ENCODE assay signal across 8 mouse cellular contexts in the genomic region with DNA sequence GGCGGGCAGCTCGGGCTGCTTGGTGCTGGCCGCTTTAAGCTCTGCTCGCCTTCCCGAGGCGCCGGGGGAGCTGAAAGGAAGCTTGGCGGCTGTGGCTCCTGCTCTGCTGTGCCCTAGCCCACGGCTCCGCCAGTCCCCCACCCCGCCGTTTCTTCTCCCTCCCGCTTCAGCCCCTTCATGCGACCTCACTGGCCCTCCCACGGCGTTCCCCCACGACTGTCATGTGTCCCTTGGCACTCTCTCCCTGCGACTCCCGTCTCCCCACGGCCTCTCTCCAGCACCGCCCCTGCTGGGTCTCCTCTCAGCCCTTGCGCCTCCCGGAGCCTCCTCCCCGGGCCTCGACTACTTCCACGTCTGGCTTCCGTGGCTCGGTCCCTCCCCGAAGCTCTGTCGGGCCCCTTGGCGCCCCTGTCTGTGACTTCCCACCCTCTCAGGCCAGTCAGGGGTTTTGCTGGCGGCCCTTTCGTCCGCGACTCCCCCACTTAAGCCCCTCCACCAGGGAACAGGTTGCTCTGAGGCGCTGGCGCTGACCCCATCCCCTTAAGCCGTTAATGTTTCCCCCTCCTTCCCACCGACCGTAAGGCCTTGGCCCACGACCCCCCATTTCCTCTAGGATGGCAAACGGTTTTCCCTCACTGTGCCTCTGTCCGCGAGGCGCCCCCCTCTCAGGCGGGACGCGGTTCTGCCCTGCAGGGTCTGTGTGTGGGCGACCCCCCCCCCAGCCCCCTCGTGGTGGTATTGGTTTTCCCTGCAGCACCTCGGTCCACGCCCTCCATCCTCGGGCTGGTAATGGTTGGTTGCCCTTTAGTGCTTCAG. TPM values are rescaled to one million over a fixed set of nuclear protein-coding genes. Genes with fewer than 3 reads are reported as not detected.
DNase-seq lines count a peak whose midpoint lies in the region; ATAC-seq lines count a peak whose summit lies in the region.

No protein-coding gene starts in this region.

- H3K9ac ChIP-seq in intestine, embryonic 15.5 days, result peak overlapping the region; percentile 56

- H3K4me1 ChIP-seq in intestine, embryonic 15.5 days (replicated peaks), result no peaks in the 10 kb centered on the region

- no peaks in the 10 kb centered on the region for H3K27me3 ChIP-seq in intestine, embryonic 15.5 days (replicated peaks)

- ATAC-seq in intestine, embryonic 15.5 days, result peak; percentile 84

- H3K36me3 ChIP-seq in intestine, embryonic 15.5 days, result no peaks in the 10 kb centered on the region

- peak overlapping the region; percentile 58 for H3K4me3 ChIP-seq in intestine, embryonic 15.5 days (replicated peaks)

- peak overlapping the region; percentile 74 for H3K4me2 ChIP-seq in intestine, embryonic 15.5 days (replicated peaks)

- H3K9me3 ChIP-seq in intestine, embryonic 15.5 days, result no peaks in the 10 kb centered on the region

- WGBS in intestine, embryonic 15.5 days, result 23% methylated on average over 52 of the region's 53 CpGs

- DNase-seq in ovary, adult 18-20 months (ENCODE audit: low spot score), result peak; percentile 4
- no peak for DNase-seq in ovary, postnatal 14 days (ENCODE audit: low spot score)
- peak; percentile 16 for DNase-seq in c-Kit-positive CD71-positive TER-119-positive erythroid progenitor cells, embryonic 14.5 days (ENCODE audit: low spot score)
- peak; percentile 2 for DNase-seq in gastrocnemius, adult 18-20 months (ENCODE audit: low spot score)
- DNase-seq in lung, postnatal 10 days, result peak; percentile 18
- peak; percentile 22 for DNase-seq in ovary, postnatal 36 days (ENCODE audit: low spot score)
- no peak for DNase-seq in urinary bladder, adult 2 months (ENCODE audit: low spot score)

- peak overlapping the region; percentile 67 for H3K27ac ChIP-seq in intestine, embryonic 15.5 days

RNA-seq across cellular contexts. Expression of a gene that starts 0.8 kb away (rescaled TPM):
- 1 to 10 TPM; 6.0 to 6.3 TPM for total RNA-seq in gastrocnemius, adult 18-20 months (2021)
- 14.7 and 15.1 TPM in 2 replicates for polyA plus RNA-seq in intestine, embryonic 15.5 days (2015; fragmentation: Nextera tagmentation; extraction: Ambion mirVana)
- polyA plus RNA-seq in urinary bladder, adult 2 months (2012; rRNA removed), result 7.2 and 8.1 TPM in 2 replicates

Comparison
In these comparisons a context has a peak if more than half of its experiments do, and no peak if none do; other contexts are left out.
1. DNase-seq: peak in ovary, adult 18-20 months (single experiment), c-Kit-positive CD71-positive TER-119-positive erythroid progenitor cells, embryonic 14.5 days (single experiment), gastrocnemius, adult 18-20 months (single experiment), lung, postnatal 10 days (single experiment) and ovary, postnatal 36 days (single experiment); none in ovary, postnatal 14 days (single experiment) and urinary bladder, adult 2 months (single experiment).